Mouse (Mus musculus) c-Kit-positive CD71-positive TER-119-positive erythroid progenitor cells, embryonic 14.5 days (primary cell): ENCODE results near the gene Wdr53.
"Not testable (repeated sequence)": the region's sequence is repeated elsewhere in the genome, so short reads cannot be mapped to it uniquely, and the experiment has no call there.

ENCODE experiments used
- DNase-seq: peaks from one replicate; pipeline ENCODE4 v3.0.0-alpha.2; 2013; ENCODE audit warnings: low spot score

Wdr53 gene

DNA sequence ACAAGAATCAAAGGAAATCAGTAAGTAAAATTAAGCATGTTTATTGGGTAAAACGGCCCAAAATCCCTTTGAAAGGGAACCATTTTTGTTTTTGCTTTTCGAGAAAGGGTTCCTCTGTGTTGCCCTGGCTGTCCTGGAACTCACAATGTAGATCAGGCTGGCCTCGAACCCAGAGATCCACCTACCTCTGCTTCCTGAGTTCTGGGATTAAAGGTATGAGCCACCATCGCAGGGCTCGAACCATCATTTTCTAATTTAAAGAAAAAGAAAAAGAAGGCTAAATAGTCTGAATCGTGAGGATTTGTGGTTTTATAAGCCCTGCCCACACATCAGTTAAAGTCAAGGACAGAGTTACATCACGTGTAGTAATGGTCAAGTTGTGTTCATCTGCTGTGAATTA lies 31.4 kb downstream of the Wdr53 start:
- DNase-seq = peak; percentile 21

DNA sequence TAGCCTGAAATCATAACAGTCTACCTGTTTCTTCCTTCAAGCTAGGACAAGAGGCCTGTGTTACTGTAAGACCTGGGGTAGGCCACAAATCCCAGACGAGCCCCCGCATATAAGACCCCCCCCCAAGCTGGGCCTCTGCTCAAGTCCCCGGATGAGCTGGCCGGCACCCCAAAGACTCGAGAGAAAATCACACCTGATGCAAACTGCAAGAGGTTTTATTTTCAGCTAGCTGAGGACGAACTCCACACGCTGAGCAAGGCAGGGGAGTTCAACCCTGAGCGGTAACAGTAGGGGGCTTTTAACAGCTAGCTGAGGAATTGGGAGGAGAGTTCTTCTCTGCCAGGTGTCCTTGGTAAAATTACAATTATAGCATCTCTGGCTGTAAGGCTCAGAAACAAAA lies 33.2 kb downstream of the Wdr53 start:
- no peak for DNase-seq

DNA sequence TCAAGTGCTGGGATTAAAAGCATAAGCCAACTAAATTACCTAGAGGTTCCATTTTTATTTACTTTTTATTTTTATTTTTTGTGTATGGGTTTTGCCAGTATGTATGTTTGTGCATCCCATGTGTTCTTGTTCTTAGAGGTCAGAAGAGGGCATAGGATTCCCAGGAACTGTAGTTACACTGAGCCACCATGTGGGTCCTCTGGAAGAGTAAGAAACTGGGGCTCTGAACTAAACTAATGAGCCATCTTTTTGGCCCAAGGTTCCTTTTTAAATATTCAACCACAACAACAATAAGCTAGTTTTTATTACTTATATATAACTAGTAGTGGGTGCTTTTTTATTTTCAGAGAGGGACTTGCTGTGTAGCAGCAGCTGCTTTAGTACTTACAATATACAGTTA lies 35.6 kb downstream of the Wdr53 start:
- DNase-seq = no peak

DNA sequence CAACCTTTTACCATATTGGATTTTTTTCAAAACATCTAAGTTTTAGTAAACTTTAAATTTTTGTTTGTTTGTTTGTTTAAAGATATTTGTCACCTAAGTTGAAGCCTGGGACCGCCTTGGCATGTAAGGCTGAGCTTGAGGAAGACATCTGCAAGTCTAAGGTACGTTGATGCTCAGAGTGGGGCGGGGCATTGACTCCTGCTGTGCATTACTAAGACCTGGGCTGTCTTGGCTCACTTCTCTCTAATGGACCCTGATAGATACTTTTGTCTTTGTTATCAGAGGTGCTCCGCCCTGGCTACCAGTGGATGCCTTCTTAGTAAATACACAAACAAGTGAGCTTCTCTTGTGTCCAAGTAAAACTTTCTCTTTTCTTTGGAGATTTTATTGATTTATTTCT lies 44.8 kb downstream of the Wdr53 start:
- DNase-seq = no peak

DNA sequence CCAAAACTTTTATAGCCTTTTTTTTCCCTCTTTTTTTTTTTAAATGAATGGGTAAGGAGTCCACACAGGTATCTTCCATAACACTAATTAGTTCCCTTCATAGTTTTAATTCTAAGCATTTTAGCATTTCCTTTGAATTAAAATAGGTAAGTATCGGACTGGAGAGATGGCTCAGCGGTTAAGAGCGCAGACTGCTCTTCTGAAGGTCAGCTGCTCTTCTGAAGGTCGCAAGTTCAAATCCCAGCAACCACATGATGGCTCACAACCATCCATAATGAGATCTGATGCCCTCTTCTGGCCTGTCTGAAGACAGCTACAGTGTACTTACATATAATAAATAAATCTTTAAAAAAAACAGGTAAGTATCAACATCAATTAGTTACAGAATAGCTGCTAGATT lies 52.6 kb downstream of the Wdr53 start:
- DNase-seq = not testable (repeated sequence)

DNA sequence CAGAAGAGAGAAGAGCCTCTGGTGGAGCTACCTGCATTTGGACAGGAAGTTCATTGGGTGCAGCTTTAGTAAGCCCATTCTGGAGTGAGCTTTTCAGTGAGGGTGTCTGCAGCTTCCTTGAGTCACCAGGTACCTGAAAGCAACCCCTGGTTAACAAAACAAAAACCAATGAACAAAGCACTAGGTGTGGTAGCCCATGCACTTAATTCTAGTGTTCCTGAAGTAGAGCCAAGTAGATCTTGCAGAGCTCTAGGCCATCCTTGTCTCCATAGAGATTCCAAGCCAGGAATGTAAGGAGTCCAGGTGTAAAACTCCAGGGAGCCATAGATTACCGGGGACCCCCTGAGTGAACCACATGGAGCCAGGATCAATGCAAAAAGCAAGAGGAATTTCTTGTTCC lies 56.0 kb downstream of the Wdr53 start:
- DNase-seq = no peak

DNA sequence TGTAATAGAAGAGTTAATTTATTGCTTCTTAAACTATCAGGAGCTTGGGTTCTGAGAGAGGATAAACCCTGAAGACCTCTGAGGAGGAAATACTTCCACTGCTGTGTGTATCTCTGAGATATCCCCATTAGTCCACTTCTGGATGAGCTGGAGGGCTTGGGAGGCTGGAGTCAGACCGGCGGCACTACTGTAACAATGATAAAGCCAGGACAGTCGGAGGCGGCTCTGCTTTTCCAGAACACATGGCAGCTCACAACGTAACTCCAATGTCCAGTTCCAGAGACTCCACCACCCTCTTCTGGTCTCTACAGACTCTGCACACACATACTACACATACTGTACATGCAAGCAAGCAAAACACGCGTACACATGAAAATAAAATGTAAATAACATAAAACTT lies 56.9 kb downstream of the Wdr53 start:
- DNase-seq = no peak
